Mouse (Mus musculus) embryonic facial prominence, embryonic 10.5 days (tissue): ENCODE measurements around the gene Zfp219. TPM values are rescaled to one million over a fixed set of nuclear protein-coding genes. Genes with fewer than 3 reads are reported as not detected.
A peak's percentile ranks its signal among the peaks of the same experiment; 100 is the strongest.

Source experiments
- DNase-seq: peaks from one replicate; pipeline ENCODE4 v3.0.0-alpha.2; 2017; ENCODE audit warnings: low spot score
- H3K27ac ChIP-seq: fragments of 300-500 bp; sonication (generic); replicated peaks from 2 replicates; pipeline ENCODE4 v1.5.1; 2016; ENCODE audit warnings: mild to moderate bottlenecking
- H3K27me3 ChIP-seq: fragments of 300-500 bp; sonication (generic); replicated peaks from 2 replicates; pipeline ENCODE4 v1.6.1; 2016; ENCODE audit warnings: low read depth, mild to moderate bottlenecking; ENCODE audit not compliant: poor library complexity, severe bottlenecking
- H3K36me3 ChIP-seq: fragments of 300-500 bp; sonication (generic); replicated peaks from 2 replicates; pipeline ENCODE4 v1.6.1; 2016; ENCODE audit warnings: mild to moderate bottlenecking, moderate library complexity
- H3K4me1 ChIP-seq: fragments of 300-500 bp; sonication (generic); 2 replicates; pipeline ENCODE4 v1.6.1; 2016
- H3K4me3 ChIP-seq: fragments of 300-500 bp; sonication (generic); 2 replicates; pipeline ENCODE4 v1.5.1; 2016; ENCODE audit warnings: mild to moderate bottlenecking, moderate library complexity
- H3K9me3 ChIP-seq: fragments of 300-500 bp; sonication (generic); 2 replicates; pipeline ENCODE4 v1.6.1; 2016; ENCODE audit warnings: mild to moderate bottlenecking
- WGBS: fragments of 180-500 bp; shearing (Covaris S2); methylation state at CpG from one replicate; pipeline ENCODE4 v1.1.7; 2016; 5-methylcytosine and 5-hydroxymethylcytosine counted together
- polyA plus RNA-seq: library from polyadenylated mRNA; unstranded; fragments of >200 nt; fragmentation: Nextera tagmentation; extraction: Ambion mirVana; gene quantifications from 2 replicates; pipeline ENCODE4 v1.2.1, GENCODE M21; 2016

Zfp219 gene
- polyA plus RNA-seq, 1 experiment from 2014 or later: 57.5 TPM

DNA sequence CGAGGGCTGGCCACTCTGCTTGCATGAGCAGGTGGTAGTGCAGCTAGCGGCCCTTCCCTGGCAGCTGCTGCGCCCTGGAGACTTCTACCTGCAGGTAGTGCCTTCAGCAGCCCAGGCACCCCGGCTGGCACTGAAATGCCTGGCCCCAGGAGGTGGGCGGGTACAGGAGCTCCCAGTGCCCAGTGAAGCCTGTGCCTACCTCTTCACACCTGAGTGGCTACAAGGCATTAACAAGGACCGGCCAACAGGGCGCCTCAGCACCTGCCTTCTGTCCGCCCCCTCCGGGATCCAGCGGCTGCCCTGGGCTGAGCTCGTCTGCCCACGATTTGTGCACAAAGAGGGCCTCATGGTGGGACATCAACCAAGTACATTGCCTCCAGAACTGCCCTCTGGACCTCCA is 31.8 kb downstream of the Zfp219 start:
- H3K4me3 ChIP-seq: 0 out of 2 replicates have a peak overlapping the region, but pooled peaks have one; percentile 13
- 0 out of 2 replicates have a peak overlapping the region, but pooled peaks have one; percentile 30 for H3K27ac ChIP-seq
- DNase-seq: no peak
- H3K4me1 ChIP-seq: peaks cover 48% of the 10 kb centered on the region
- no peaks in the 10 kb centered on the region for H3K9me3 ChIP-seq
- 83% methylated on average over 12 of the region's 12 CpGs for WGBS
- no peaks in the 10 kb centered on the region for H3K27me3 ChIP-seq
- peaks cover 67% of the 10 kb centered on the region for H3K36me3 ChIP-seq

DNA sequence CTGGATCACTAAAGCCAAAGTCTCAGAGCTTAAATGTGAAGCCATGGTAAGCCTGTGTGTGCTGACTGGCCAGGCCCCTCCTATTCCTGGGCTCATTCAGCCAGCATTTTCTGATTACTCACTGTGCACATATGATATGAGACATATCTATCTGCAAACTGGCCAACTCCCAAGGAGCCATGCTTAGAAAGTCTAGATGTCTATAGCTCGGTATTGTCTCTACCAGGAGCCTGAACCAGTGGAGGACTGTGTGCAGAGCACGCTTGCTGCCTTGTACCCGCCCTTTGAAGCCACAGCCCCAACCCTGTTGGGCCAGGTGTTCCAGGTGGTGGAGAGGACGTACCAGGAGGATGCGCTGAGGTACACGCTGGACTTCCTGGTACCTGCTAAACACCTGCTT is 33.4 kb downstream of the Zfp219 start:
- Histone ChIP-seq H3K27me3 (no peaks in the 10 kb centered on the region), H3K4me1 (peaks cover 53% of the 10 kb centered on the region), H3K27ac (peak overlapping the region; percentile 97; the same call in 1 of the 2 replicates), H3K36me3 (peaks cover 54% of the 10 kb centered on the region), H3K4me3 (no peak overlapping the region), H3K9me3 (no peaks in the 10 kb centered on the region)
- WGBS: 90% methylated on average over 6 of the region's 6 CpGs
- no peak for DNase-seq

DNA sequence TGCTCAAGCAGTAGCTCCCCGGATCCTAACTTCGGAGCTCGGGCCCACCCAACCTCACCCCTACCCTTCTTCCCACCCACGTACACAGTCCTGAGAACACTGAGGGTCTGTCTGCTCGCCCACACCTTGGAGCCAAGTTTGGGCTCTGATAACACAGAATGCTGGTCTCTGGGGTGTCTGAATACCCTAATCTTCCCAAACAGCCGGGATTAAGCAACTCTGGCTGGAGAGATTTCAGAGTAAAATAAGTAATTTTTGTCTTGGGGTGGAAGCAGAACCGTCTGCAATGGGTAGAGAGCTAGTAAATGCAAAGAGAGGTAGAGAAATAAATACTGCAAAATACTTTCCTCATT is 34.4 kb downstream of the Zfp219 start:
- peak overlapping the region; percentile 85 for H3K4me3 ChIP-seq
- peak overlapping the region; percentile 97 for H3K27ac ChIP-seq
- no peak for DNase-seq
- H3K36me3 ChIP-seq: peaks cover 44% of the 10 kb centered on the region
- H3K27me3 ChIP-seq: no peaks in the 10 kb centered on the region
- peaks cover 53% of the 10 kb centered on the region for H3K4me1 ChIP-seq
- WGBS: 3% methylated on average over 7 of the region's 7 CpGs
- H3K9me3 ChIP-seq: no peaks in the 10 kb centered on the region

DNA sequence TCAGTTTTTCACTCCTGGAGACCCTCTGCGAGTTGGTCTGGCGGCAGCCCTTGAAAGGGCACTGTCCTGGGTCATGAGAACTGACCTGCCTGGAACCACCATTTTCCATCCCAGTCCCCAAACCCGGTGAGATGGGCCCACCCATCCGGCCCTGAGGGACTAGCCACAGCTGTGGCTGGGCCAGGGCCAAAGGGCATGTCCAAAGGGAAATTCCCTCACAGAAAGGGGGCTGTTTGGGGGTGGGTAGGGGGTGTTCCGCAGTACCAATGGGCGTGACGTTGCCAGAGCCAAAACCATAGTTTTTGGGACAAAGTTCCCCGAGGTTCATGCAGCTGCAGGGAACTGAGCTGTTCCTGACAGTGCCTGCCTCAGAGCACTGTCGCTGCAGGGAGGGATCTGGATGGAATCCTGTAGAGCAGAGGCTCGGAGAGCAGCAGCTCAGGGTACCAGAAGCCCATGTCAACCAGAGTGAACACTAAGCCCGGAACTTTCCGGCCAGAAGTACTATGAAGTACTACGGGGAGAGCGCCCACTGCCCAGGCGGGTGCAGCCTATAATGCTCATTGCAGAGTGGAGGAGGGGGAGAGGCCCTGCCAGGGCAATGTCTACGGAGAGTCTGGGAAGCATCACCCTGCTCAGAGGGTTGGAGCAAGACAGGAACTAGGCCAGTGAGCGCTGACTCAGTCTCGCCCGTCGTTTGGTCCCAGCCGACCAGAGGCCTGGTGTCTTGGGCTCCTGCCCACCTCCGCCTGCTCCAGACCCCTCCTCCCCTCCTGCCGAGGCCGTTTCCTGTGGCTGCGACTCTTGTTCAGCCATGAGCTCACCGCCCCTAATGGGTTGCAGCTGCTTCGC is 35.0 kb downstream of the Zfp219 start:
- peak overlapping the region; percentile 97 for H3K27ac ChIP-seq

DNA sequence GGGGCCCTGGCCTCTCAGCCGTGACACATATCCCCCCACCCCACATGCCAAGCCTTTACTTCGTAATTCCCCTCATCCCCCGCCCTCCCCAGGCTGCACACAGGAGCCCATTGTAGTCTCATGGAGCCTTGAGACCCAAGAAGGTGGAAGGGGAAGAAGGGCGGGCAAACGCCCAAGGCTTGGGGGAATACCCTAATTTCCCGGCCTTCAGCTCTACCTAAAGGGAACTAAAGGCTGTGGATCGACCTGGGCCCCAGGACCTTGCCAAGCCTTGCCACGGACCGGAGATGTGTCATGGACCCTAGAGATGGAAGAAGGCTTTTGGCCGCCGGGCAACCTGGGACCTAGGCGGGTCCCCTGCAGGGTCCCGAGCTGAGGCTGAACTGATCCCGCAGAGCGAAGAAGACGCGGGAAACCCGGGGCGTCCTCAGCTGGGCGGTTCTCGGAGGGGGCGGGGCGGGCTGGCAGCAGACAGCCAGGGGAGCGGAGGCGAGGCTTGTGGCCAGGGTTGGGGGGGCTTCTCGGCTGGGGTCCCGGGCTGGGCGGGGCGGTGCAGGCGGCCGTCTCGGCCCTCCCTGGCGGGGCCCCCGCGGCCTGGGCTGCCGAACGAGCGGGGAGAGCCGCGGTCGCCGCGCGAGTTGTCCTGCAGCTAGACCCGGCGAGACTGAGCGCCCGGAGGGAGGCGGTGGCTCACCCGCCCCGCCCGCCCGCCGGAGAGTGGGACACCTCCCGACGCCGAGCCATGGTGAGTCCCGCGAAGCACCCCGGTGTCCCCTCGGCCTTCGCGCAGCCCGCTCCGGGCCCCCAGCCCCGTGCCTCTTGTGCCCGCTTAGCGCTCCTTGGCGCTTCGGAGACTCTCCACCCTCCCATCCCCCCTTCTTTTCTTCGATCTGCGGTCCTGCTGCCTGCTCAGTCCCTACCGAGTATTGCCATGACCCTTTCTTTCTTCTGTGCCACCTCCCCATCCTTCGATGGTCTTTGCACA is 36.0 kb downstream of the Zfp219 start, which contains the start of gene Arhgef40:
Arhgef40 (plus strand) TSS at position 473 of the 985 bp plus-strand sequence.
- Histone ChIP-seq H3K9me3 (no peaks in the 10 kb centered on the region), H3K36me3 (peaks cover 28% of the 10 kb centered on the region), H3K27me3 (no peaks in the 10 kb centered on the region), H3K4me1 (peaks cover 49% of the 10 kb centered on the region), H3K4me3 (peak within 1 kb of the TSS; percentile 85), H3K27ac (peak within 1 kb of the TSS; percentile 97)
- WGBS: under 1% methylated on average over 71 of the region's 74 CpGs
- peak; percentile 94 for DNase-seq

More for the DNA sequence above, 35.0 kb downstream of the Zfp219 start:
- under 1% methylated on average over 27 of the region's 27 CpGs for WGBS
- DNase-seq: peak; percentile 93
- Histone ChIP-seq H3K4me3 (peak overlapping the region; percentile 85), H3K4me1 (peaks cover 53% of the 10 kb centered on the region), H3K27me3 (no peaks in the 10 kb centered on the region), H3K9me3 (no peaks in the 10 kb centered on the region), H3K36me3 (peaks cover 38% of the 10 kb centered on the region)

DNA sequence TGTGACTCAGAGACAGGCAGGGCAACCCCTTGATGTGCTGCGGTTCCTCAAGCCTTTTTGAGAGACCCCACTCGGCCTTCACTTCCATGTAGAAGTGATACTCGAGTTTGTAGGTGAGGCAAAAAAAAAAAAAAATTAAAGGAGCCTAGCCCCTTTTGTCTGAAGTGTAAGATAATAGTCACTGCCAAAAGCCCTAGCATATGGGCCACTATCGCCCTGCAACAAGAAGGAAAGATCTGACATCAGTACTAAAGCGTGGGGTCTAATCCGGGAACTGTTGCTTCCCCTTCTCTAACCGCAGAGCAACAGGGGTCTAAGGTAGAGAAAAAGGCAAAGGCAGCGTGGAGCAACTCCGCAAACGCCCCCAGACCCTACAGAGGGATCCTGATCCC is 36.7 kb downstream of the Zfp219 start:
- peak overlapping the region; percentile 97 for H3K27ac ChIP-seq
- no peak for DNase-seq
- H3K9me3 ChIP-seq: no peaks in the 10 kb centered on the region
- H3K4me1 ChIP-seq: peaks cover 42% of the 10 kb centered on the region
- WGBS: 7% methylated on average over 10 of the region's 10 CpGs
- peak overlapping the region; percentile 85 for H3K4me3 ChIP-seq
- no peaks in the 10 kb centered on the region for H3K27me3 ChIP-seq
- H3K36me3 ChIP-seq: peaks cover 21% of the 10 kb centered on the region

DNA sequence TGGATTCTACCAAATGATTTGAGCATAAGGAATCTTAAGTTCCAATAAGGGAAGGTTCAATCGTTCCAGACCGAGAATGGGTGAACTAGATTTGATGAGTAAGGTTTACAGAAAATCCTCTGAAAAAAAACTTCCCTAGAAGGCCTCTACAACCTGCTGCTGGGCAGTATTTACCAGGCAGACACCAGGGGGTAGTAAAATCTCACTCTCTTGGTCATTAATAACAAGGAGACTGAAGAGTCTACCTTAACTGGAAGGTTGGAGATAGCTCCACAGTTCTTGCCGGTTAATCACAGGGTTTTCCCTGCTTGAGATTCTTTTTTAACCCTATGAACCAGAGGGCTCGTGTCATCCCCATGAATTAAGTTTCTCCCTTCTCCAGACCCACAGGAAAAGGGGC is 37.3 kb downstream of the Zfp219 start:
- H3K9me3 ChIP-seq: no peaks in the 10 kb centered on the region
- H3K4me1 ChIP-seq: peaks cover 38% of the 10 kb centered on the region
- WGBS: 55% methylated on average over 4 of the region's 4 CpGs
- peak overlapping the region; percentile 85; the same call in 1 of the 2 replicates for H3K4me3 ChIP-seq
- DNase-seq: no peak
- H3K36me3 ChIP-seq: peaks cover 15% of the 10 kb centered on the region
- peak overlapping the region; percentile 97 for H3K27ac ChIP-seq
- no peaks in the 10 kb centered on the region for H3K27me3 ChIP-seq

DNA sequence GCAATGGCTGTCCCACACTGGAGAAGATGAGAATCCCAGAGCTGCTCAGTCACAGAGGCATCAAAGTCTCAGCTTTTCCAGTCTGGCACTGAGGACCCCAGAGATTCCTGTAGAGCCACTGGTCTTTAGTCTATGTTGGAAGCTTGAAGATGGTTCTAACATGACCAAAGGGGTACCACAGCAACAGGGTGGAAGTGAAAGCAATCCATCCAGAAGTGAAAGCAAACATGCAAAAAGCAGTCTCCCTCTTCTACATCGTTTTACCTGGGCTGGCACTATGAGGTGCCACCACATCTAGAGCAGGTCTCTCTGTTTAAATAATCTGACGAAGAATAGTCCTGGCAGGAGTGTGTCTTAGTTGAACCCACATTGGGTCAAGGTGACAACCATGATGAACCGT is 41.3 kb downstream of the Zfp219 start:
- no peak for DNase-seq
- Histone ChIP-seq H3K27me3 (no peaks in the 10 kb centered on the region), H3K27ac (no peak overlapping the region), H3K9me3 (no peaks in the 10 kb centered on the region), H3K4me1 (peaks cover 10% of the 10 kb centered on the region), H3K36me3 (no peaks in the 10 kb centered on the region), H3K4me3 (no peak overlapping the region)
- WGBS: 85% methylated on average over 3 of the region's 3 CpGs

DNA sequence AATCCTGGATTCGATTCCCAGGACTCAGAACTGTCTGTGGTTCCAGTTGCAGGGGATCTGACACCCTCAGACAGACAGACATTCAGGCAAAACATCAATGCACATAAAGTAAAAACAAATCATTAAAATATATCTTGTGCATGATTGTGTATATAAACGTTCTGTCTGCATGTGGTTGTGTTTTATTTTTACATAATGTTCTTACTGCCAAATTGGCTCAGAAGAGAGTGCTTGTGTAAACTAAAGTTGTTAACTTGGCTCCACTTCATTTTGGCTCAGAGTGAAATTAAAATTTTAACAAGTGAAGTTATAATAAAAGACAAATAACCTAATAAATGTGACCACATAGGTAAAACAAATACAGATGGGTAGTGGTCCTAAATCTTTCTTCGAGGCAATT is 53.1 kb downstream of the Zfp219 start:
- 89% methylated on average over 3 of the region's 3 CpGs for WGBS
- no peak for DNase-seq
- Histone ChIP-seq H3K9me3 (no peaks in the 10 kb centered on the region), H3K4me1 (no peaks in the 10 kb centered on the region), H3K36me3 (no peaks in the 10 kb centered on the region), H3K27ac (no peak overlapping the region), H3K4me3 (no peak overlapping the region), H3K27me3 (no peaks in the 10 kb centered on the region)

DNA sequence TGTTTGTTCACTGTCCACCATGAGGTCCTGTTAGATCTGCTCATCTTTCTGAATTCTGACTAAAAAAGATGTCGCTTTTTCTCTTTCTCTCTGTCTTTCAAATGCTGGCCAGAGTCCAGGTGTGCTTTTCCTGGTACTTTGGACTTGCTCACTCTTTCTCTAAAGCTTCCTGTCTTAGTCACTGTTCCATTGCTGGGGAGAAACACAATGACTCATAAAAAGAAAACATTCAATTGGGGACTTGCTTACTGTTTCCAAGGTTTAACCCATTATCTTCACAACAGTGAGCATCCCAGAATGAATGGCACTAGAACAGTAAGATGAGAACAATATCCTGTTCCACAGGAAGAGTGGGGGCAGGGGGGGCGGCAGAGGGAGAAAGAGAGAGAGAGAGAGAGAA is 60.2 kb downstream of the Zfp219 start:
- Histone ChIP-seq H3K36me3 (no peaks in the 10 kb centered on the region), H3K27me3 (no peaks in the 10 kb centered on the region), H3K4me1 (no peaks in the 10 kb centered on the region), H3K27ac (no peak overlapping the region), H3K4me3 (no peak overlapping the region), H3K9me3 (no peaks in the 10 kb centered on the region)
- 84% methylated on average over 2 of the region's 2 CpGs for WGBS
- no peak for DNase-seq
